Mouse (Mus musculus): Measurements from ENCODE around the gene Aff3.

- TF ChIP-seq ZC3H11A (IDR thresholded peaks at IDR 0.05; ENCODE audit: borderline replicate concordance, low read depth, low read length) (no peak), ZNF384 (IDR thresholded peaks at IDR 0.05; ENCODE audit: low read depth, low read length) (no peak)
These were observed 30.5 kb upstream of the Aff3 start for GRCm38 (mm10) chr1:38695089-38695811.
